Mouse (Mus musculus) right cerebral cortex, postnatal 4 days (tissue): ENCODE data around the gene Cfap221.
A peak's percentile ranks its signal among the peaks of the same experiment; 100 is the strongest.

Experiments used
- DNase-seq: peaks from one replicate; pipeline ENCODE4 v3.0.0-alpha.2; 2022

Cfap221 gene

DNA sequence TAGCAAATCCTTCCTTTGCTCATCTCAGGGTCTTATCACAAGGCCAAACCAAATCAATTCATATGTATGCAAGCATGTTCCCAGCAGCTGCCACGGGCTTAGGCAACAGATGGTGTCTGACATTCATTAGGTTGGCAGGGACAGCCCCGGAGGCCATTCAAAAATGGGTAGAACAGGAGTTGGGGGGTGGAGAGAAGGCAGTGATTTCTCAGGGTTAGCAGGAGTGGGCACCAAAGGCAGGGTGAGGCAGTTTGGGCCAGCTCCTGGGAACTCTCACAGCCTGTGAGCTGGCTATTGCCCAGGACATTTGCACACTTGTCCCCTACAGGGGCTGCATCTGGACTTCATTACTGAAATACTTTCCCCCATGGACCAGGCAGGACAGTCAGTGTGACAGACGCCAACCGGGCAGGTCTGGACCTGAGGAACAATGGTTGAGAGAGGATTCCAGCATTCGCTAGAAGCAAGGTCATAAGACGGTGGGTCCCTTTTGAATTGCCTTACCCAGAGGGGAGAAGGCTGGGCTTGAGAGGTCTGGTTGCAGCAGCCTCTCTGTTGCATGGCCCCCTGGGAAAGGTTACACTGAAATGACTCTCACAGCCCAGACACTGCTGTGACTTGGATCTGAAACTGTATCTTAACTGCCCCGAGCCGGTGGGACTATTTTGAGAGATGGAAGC, 94.3 kb downstream of the Cfap221 start:
- no peak for DNase-seq

GRCm38 (mm10) chr1:119899195-119900123, 97.6 kb downstream of the Cfap221 start:
- DNase-seq = peak; percentile 71

DNA sequence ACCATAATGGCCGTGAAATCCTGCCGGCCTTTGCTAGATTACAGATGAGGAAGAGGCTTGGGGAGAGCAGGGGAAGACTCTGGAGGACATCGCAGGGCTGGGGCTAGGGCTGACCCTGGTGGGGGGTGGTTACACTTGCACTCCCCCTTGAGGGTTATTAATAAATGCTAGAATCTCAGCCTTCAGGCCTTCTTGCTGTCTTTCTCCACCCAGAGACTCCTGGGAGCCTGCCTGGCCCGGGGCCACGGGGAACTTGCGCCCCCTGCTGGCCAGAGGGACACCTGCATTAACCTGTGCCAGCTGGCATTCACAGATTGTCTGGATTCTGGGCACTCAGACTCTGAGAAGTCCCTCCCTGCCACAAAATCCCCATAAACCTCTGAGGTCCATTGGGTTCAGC, 102.1 kb downstream of the Cfap221 start:
- peak; percentile 54 for DNase-seq

DNA sequence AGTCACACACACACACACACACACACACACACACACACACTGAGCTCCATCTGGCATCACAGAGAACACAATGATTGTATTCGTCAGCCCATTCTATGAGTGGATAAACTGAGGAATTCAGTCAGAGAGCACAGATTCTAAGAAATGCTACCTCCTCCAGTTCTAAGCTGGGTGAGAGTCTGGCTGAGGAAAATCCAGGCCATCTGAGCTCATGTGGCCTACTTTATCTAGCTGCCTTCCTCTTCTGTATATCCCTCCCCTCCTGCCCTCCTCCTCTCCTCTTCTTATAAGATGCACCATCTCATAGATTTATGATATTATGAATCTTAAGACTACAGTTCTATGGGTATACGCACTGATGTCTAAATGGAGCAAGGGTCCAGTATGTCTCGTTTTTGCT, 103.4 kb downstream of the Cfap221 start:
- no peak for DNase-seq

DNA sequence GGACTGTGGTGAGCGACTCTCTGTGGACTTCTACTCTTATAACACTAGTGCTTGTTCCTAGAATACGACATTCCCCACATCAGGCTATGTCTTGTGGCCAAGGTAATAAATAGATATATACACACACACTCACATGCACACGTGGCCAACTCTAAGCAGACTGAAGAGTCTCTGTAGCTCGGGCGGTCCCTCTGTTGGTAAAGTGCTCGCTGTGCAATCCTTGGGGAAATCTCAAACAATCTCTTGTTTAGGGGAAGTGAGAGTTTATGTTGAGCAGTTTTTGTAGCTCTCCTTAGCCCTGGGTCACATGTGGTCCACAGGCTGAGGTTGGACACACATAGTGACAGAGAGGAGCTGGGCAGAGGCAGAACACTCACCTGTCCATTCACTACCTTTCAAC, 104.1 kb downstream of the Cfap221 start:
- DNase-seq = no peak

DNA sequence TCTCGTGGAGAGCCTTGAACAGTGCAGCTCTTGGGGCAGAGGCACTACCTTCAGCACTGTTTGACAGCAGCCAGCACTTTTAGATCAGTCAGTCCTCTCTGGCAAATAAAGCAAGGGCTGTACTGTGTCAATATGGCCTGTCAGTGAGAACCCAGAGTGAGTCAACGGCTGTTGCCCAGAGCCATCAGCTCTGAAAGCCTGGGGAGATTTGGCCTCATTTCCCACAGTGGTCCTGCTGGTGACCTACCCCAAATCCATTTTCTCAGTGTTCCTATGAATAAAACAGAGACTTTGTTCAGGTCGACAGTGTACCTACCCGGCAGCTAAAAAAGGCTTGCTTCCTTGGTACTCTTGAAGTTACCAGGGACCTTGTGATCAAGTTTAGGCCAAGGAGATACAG, 105.2 kb downstream of the Cfap221 start:
- DNase-seq = no peak

GRCm38 (mm10) chr1:119891149-119891548, 105.9 kb downstream of the Cfap221 start:
- DNase-seq = no peak

- DNase-seq = no peak
Observed at GRCm38 (mm10) chr1:119889347-119889746, 107.7 kb downstream of the Cfap221 start.

DNA sequence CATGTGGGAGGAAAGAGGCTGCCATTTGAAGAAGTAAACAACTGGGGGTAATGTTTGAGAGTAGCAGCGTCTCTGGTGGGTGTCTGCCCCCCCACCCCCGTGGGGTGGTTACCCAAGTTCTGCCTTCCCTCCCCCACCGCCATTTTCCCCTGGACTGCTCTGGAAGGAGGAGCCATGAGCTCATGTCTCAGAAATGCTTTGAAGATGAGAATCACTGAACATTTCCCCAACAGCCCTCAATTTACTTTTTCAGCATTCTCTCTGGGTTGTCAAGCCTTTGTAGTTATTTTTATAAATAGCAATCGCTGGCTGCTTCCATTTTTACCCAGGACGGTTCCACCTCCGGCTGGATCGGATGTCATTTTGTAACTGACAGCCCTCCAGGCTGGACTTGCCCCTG, 110.7 kb downstream of the Cfap221 start:
- DNase-seq = no peak

- DNase-seq = no peak
Observed at GRCm38 (mm10) chr1:119884272-119884671, 112.8 kb downstream of the Cfap221 start.

GRCm38 (mm10) chr1:119878909-119879308, 118.1 kb downstream of the Cfap221 start:
- DNase-seq = peak; percentile 59

DNA sequence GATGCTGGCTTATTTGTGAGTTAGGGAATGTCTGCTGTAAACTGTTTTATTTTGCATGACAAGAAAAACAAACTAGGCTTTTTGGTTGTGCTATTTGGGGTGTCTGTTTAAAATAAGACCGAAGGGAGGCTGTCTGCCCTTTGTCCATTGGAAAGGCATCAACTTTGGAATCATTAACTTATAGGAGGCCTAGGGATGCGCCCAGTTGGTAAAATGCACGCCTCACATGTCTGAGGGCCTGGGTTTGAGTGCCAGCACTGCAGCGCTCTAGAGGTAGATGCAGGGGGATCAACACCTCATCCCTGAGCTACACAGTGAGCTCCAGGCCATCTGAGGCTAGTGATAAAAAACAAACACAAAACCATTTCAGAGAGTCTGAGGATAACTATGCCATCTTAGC, 119.6 kb downstream of the Cfap221 start:
- no peak for DNase-seq
